Mouse (Mus musculus): ENCODE measurements around the gene Cdkal1.

- no peak for TF ChIP-seq CTCF (IDR thresholded peaks at IDR 0.05; ENCODE audit: extremely low read depth, insufficient read length, insufficient replicate concordance, low read depth, low read length)
- TF ChIP-seq POLR2A (IDR thresholded peaks at IDR 0.05; ENCODE audit: low read depth, low read length): no peak
Observed at GRCm38 (mm10) chr13:29615081-29615480, 240.4 kb downstream of the Cdkal1 start.

All from small intestine, adult 2 months (tissue).